Mouse (Mus musculus) liver, embryonic 13.5 days (tissue): Measurements from ENCODE around the gene Ddx6. TPM values are rescaled to one million over a fixed set of nuclear protein-coding genes. Genes with fewer than 3 reads are reported as not detected.

Experiments used
- polyA plus RNA-seq: library from polyadenylated mRNA; unstranded; fragments of >200 nt; fragmentation: Nextera tagmentation; extraction: Ambion mirVana; gene quantifications from 2 replicates; pipeline ENCODE4 v1.2.1, GENCODE M21; 2015

Ddx6 gene
- polyA plus RNA-seq, 1 experiment from 2014 or later: 7.2 TPM

Other genes with a start within 250 kb of the Ddx6 start
- gene Vps11, start 243.2 kb upstream of the Ddx6 start, polyA plus RNA-seq: 14.8 and 15.3 TPM in 2 replicates
- gene Hyou1, start 225.4 kb upstream of the Ddx6 start, polyA plus RNA-seq: 15.8 and 19.0 TPM in 2 replicates
- 18.4 and 21.3 TPM in 2 replicates for gene Slc37a4, start 208.0 kb upstream of the Ddx6 start, polyA plus RNA-seq
- 1,487 and 1,590 TPM in 2 replicates for gene Rps25, start 197.8 kb upstream of the Ddx6 start, polyA plus RNA-seq
- gene Trappc4, start 197.3 kb upstream of the Ddx6 start, polyA plus RNA-seq: 68.3 and 69.4 TPM in 2 replicates
- 13.8 and 16.6 TPM in 2 replicates for gene Ccdc84, start 186.3 kb upstream of the Ddx6 start, polyA plus RNA-seq
- not detected in 2 replicates for gene Foxr1, start 163.8 kb upstream of the Ddx6 start, polyA plus RNA-seq
- not detected in 2 replicates for gene Upk2, start 149.9 kb upstream of the Ddx6 start, polyA plus RNA-seq
- 1.0 and 1.5 TPM in 2 replicates for gene Bcl9l, start 122.1 kb upstream of the Ddx6 start, polyA plus RNA-seq
- gene Cxcr5, start 43.0 kb upstream of the Ddx6 start, polyA plus RNA-seq: 0.09 TPM in 1 of 2 replicates, not detected in the other
- not detected in 2 replicates for gene Treh, start 68.3 kb downstream of the Ddx6 start, polyA plus RNA-seq
- gene Phldb1, start 130.3 kb downstream of the Ddx6 start, polyA plus RNA-seq: 2.1 and 3.2 TPM in 2 replicates
- 87.3 and 113 TPM in 2 replicates for gene Arcn1, start 163.0 kb downstream of the Ddx6 start, polyA plus RNA-seq
- 21.7 and 22.4 TPM in 2 replicates for gene Ift46, start 163.0 kb downstream of the Ddx6 start, polyA plus RNA-seq
- gene Tmem25, start 194.4 kb downstream of the Ddx6 start, polyA plus RNA-seq: 1.3 TPM in 2 replicates
- 31.8 and 33.9 TPM in 2 replicates for gene Ttc36, start 198.2 kb downstream of the Ddx6 start, polyA plus RNA-seq